Mouse (Mus musculus) adrenal gland, adult 8-10 months (tissue): ENCODE measurements around the gene Tmem30c. TPM values are rescaled to one million over a fixed set of nuclear protein-coding genes. Genes with fewer than 3 reads are reported as not detected.

Source experiments
- DNase-seq: peaks from one replicate; pipeline ENCODE4 v3.0.0; 2022
- total RNA-seq, 4 experiments: library from RNA; stranded (reverse); gene quantifications; 2 replicates each; pipeline ENCODE4 v1.2.4; 2022

Gene Tmem30c
- under 1 TPM in 1 of 4 experiments, not detected in 3; 0.12 TPM for total RNA-seq

- DNase-seq: no peak
These were observed at the start of gene Tmem30c for GRCm38 (mm10) chr16:57292765-57293164. Gene Tmem30c, minus strand, starts transcription at chr16:57292865.

- no peak for DNase-seq
These were observed 47.9 kb upstream of the Tmem30c start for GRCm38 (mm10) chr16:57340613-57340898.

GRCm38 (mm10) chr16:57339765-57340612, 47.3 kb upstream of the Tmem30c start:
- DNase-seq: no peak

GRCm38 (mm10) chr16:57336770-57337423, 44.2 kb upstream of the Tmem30c start:
- DNase-seq: no peak

- DNase-seq: no peak
These were observed 39.6 kb upstream of the Tmem30c start for GRCm38 (mm10) chr16:57332301-57332700.

- no peak for DNase-seq
These were observed 37.4 kb upstream of the Tmem30c start for GRCm38 (mm10) chr16:57330111-57330510.

- no peak for DNase-seq
These were observed 36.4 kb upstream of the Tmem30c start for GRCm38 (mm10) chr16:57329028-57329427.

GRCm38 (mm10) chr16:57326996-57327395, 34.3 kb upstream of the Tmem30c start:
- no peak for DNase-seq

- DNase-seq: no peak
These were observed 26.8 kb upstream of the Tmem30c start for GRCm38 (mm10) chr16:57319284-57320124.

- no peak for DNase-seq
These were observed 26.0 kb upstream of the Tmem30c start for GRCm38 (mm10) chr16:57318637-57319125.

- DNase-seq: no peak
These were observed 25.4 kb upstream of the Tmem30c start for GRCm38 (mm10) chr16:57317882-57318636.

GRCm38 (mm10) chr16:57317127-57317526, 24.5 kb upstream of the Tmem30c start:
- DNase-seq: no peak

- DNase-seq: no peak
These were observed 22.4 kb upstream of the Tmem30c start for GRCm38 (mm10) chr16:57315026-57315425.

- no peak for DNase-seq
These were observed 21.6 kb upstream of the Tmem30c start for GRCm38 (mm10) chr16:57314236-57314635.

- no peak for DNase-seq
These were observed 20.8 kb upstream of the Tmem30c start for GRCm38 (mm10) chr16:57313487-57313886.

- no peak for DNase-seq
These were observed 19.5 kb upstream of the Tmem30c start for GRCm38 (mm10) chr16:57312130-57312529.

- no peak for DNase-seq
These were observed 12.8 kb upstream of the Tmem30c start for GRCm38 (mm10) chr16:57305463-57305862.

- DNase-seq: no peak
These were observed 11.1 kb upstream of the Tmem30c start for GRCm38 (mm10) chr16:57303716-57304115.

- DNase-seq: no peak
These were observed 10.4 kb upstream of the Tmem30c start for GRCm38 (mm10) chr16:57302792-57303698.

- DNase-seq: no peak
These were observed 8.9 kb upstream of the Tmem30c start for GRCm38 (mm10) chr16:57301512-57302115.
